Comparison of ENCODE assay signal across 13 mouse cellular contexts in genomic region chr13:58311351-58311750, GRCm38 (mm10). TPM values are rescaled to one million over a fixed set of nuclear protein-coding genes. Genes with fewer than 3 reads are reported as not detected.
DNase-seq lines count a peak whose midpoint lies in the region; ATAC-seq and TF ChIP-seq lines count a peak whose summit lies in the region.
"Had no signal": no experiment of that assay in that cellular context is flagged by ENCODE, and none has a peak within 500 bp of the region (broad histone marks: within the 10 kb centered on the region; RNA-seq: fewer than 3 reads in every experiment).

No protein-coding gene starts in this region.

- no peaks in the 10 kb centered on the region for H3K9me3 ChIP-seq in hindbrain, postnatal 0 days (ENCODE audit: low read length)
- H3K9me3 ChIP-seq in hindbrain, embryonic 11.5 days (ENCODE audit: control insufficient read depth, low read length): no peaks in the 10 kb centered on the region
- H3K9me3 ChIP-seq: limb, embryonic 13.5 days; midbrain, embryonic 13.5 days had no signal

- ATAC-seq in hindbrain, postnatal 0 days: no peak
- ATAC-seq in hindbrain, embryonic 11.5 days (ENCODE audit: low FRiP score): no peak
- no peak for ATAC-seq in activated CD4-positive, CD25-positive, alpha-beta regulatory T cell, adult 4 months
- ATAC-seq: midbrain, embryonic 13.5 days had no signal

- H3K4me2 ChIP-seq in hindbrain, postnatal 0 days (ENCODE audit: low read depth, low read length): no peak overlapping the region
- H3K4me2 ChIP-seq in hindbrain, embryonic 11.5 days (replicated peaks; ENCODE audit: low read depth, low read length): no peak overlapping the region
- H3K4me2 ChIP-seq: heart, embryonic 11.5 days; limb, embryonic 13.5 days; midbrain, embryonic 13.5 days had no signal

- WGBS in hindbrain, postnatal 0 days: 50% methylated on average over 3 of the region's 3 CpGs
- 49% methylated on average over 3 of the region's 3 CpGs for WGBS in hindbrain, embryonic 11.5 days

- no peaks in the 10 kb centered on the region for H3K27me3 ChIP-seq in hindbrain, postnatal 0 days (ENCODE audit: insufficient read depth, low read length)
- H3K27me3 ChIP-seq in hindbrain, embryonic 11.5 days (ENCODE audit: control insufficient read depth, insufficient read depth, low read length): no peaks in the 10 kb centered on the region
- H3K27me3 ChIP-seq: limb, embryonic 13.5 days; midbrain, embryonic 13.5 days had no signal

- no peak overlapping the region for H3K9ac ChIP-seq in hindbrain, postnatal 0 days (replicated peaks; ENCODE audit: low read length)
- H3K9ac ChIP-seq in hindbrain, embryonic 11.5 days (ENCODE audit: low read depth, low read length): no peak overlapping the region
- H3K9ac ChIP-seq: limb, embryonic 13.5 days; midbrain, embryonic 13.5 days had no signal

- H3K4me1 ChIP-seq in hindbrain, postnatal 0 days (ENCODE audit: insufficient read depth, low read length): no peaks in the 10 kb centered on the region
- no peaks in the 10 kb centered on the region for H3K4me1 ChIP-seq in hindbrain, embryonic 11.5 days (replicated peaks; ENCODE audit: control insufficient read depth, insufficient read depth, low read length)
- H3K4me1 ChIP-seq: limb, embryonic 13.5 days; midbrain, embryonic 13.5 days had no signal

- H3K27ac ChIP-seq in hindbrain, postnatal 0 days: no peak overlapping the region
- H3K27ac ChIP-seq in hindbrain, embryonic 11.5 days (ENCODE audit: low read depth, low read length): no peak overlapping the region
- H3K27ac ChIP-seq: limb, embryonic 13.5 days; midbrain, embryonic 13.5 days had no signal

- no peak overlapping the region for H3K4me3 ChIP-seq in hindbrain, postnatal 0 days (ENCODE audit: low read length)
- no peak overlapping the region for H3K4me3 ChIP-seq in hindbrain, embryonic 11.5 days (ENCODE audit: low read depth, low read length)
- H3K4me3 ChIP-seq: limb, embryonic 13.5 days; midbrain, embryonic 13.5 days had no signal

- peak; percentile 26 for TF ChIP-seq CTCF in hindbrain, postnatal 0 days (IDR thresholded peaks at IDR 0.05; ENCODE audit: low read depth)

- no peak for DNase-seq in hindbrain, postnatal 0 days (ENCODE audit: low spot score)
- no peak for DNase-seq in hindbrain, embryonic 11.5 days (ENCODE audit: low spot score)
- DNase-seq in urinary bladder, postnatal 25 days (ENCODE audit: low spot score): peak; percentile 12
- DNase-seq in urinary bladder, postnatal 4 days (ENCODE audit: low spot score in 2 of 2): no peak
- DNase-seq in kidney, postnatal 10 days: peak; percentile 25
- peak; percentile 4 to 15 for DNase-seq in urinary bladder, postnatal 36 days (ENCODE audit: low spot score in 2 of 2)
- no peak for DNase-seq in spleen, postnatal 10 days (ENCODE audit: low spot score in 2 of 2)
- DNase-seq: layer of hippocampus, postnatal 36 days; thymus, postnatal 25 days had no signal

- no peaks in the 10 kb centered on the region for H3K36me3 ChIP-seq in hindbrain, postnatal 0 days (ENCODE audit: insufficient read depth, low read length)
- H3K36me3 ChIP-seq in hindbrain, embryonic 11.5 days (ENCODE audit: control insufficient read depth, insufficient read depth, low read length): no peaks in the 10 kb centered on the region
- H3K36me3 ChIP-seq: limb, embryonic 13.5 days; midbrain, embryonic 13.5 days had no signal

RNA-seq across cellular contexts. Expression of gene Gkap1, which starts 35.9 kb away (rescaled TPM):
- total RNA-seq in hindbrain, postnatal 0 days (2014; rRNA removed): 10.0 and 18.6 TPM in 2 replicates
- 39.5 and 41.1 TPM in 2 replicates for polyA plus RNA-seq in hindbrain, postnatal 0 days (2015; fragmentation: Nextera tagmentation; extraction: Ambion mirVana)
- 37.3 and 45.2 TPM in 2 replicates for polyA plus RNA-seq in hindbrain, embryonic 11.5 days (2014; fragmentation: Nextera tagmentation; extraction: Ambion mirVana)
- under 1 TPM; 0.22 to 0.74 TPM for polyA plus RNA-seq in activated CD4-positive, CD25-positive, alpha-beta regulatory T cell, adult 4 months (2017; shearing (Covaris generic))

RNA-seq across cellular contexts. Expression of gene Kif27, which starts 47.6 kb away (rescaled TPM):
- 1.0 and 1.2 TPM in 2 replicates for total RNA-seq in hindbrain, postnatal 0 days (2014; rRNA removed)
- polyA plus RNA-seq in hindbrain, postnatal 0 days (2015; fragmentation: Nextera tagmentation; extraction: Ambion mirVana): 1.6 and 1.7 TPM in 2 replicates
- 1.4 and 2.5 TPM in 2 replicates for polyA plus RNA-seq in hindbrain, embryonic 11.5 days (2014; fragmentation: Nextera tagmentation; extraction: Ambion mirVana)
- not detected for polyA plus RNA-seq in activated CD4-positive, CD25-positive, alpha-beta regulatory T cell, adult 4 months (2017; shearing (Covaris generic))

Comparison
In these comparisons a context has a peak if more than half of its experiments do, and no peak if none do; other contexts are left out.
1. DNase-seq: peak in urinary bladder, postnatal 25 days (single experiment), kidney, postnatal 10 days (single experiment) and urinary bladder, postnatal 36 days (2 of 2); none in hindbrain, postnatal 0 days (single experiment), hindbrain, embryonic 11.5 days (single experiment), urinary bladder, postnatal 4 days (0 of 2) and spleen, postnatal 10 days (0 of 2).
2. RNA of gene Gkap1, which starts 35.9 kb away (polyA plus RNA-seq): 39.5 to 41.1 TPM in hindbrain, postnatal 0 days and 37.3 to 45.2 TPM in hindbrain, embryonic 11.5 days; 0.22 to 0.74 TPM in activated CD4-positive, CD25-positive, alpha-beta regulatory T cell, adult 4 months; every median in the first group is over 10 times any median in the second.